Mouse (Mus musculus) cerebellum, adult 18-20 months (tissue): ENCODE measurements at regions not wholly inside any gene's neighbourhood (a gene's known extent, or its start where the extent isn't known, plus 50 kb on each side); places are given as distances from the start of the nearest gene placed in this dataset.
A peak's percentile ranks its signal among the peaks of the same experiment; 100 is the strongest.

Source experiments
- DNase-seq, 2 experiments: peaks; one replicate each; pipeline ENCODE4 v3.0.0; 2021

GRCm38 (mm10) chr13:116003733-116004132 is 305.8 kb downstream of the Isl1 start:
- no peak for DNase-seq

- DNase-seq = peak; percentile 3 to 4
These were observed 307.0 kb downstream of the Isl1 start for GRCm38 (mm10) chr13:116002391-116002899.

- DNase-seq = no peak
These were observed 318.9 kb downstream of the Isl1 start for GRCm38 (mm10) chr13:115990591-115990990.

DNA sequence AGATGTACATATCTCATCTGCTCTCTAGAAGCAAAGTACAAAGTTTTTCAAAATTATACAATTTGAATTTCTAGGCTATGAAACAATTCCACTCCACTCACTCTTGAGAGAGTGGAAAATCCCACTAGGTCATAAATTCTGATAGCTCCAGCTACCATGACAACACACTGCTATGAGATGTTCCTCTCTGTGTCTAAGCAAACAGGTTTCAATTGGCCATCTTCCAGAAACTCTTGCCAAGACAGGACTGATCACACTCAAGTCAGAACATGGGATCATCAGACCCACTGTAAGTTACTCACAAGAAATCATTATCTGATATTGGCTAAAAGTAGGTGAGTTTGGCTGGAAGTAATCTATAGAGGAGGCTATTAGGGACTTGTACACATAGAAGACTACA is 320.4 kb downstream of the Isl1 start:
- no peak for DNase-seq

DNA sequence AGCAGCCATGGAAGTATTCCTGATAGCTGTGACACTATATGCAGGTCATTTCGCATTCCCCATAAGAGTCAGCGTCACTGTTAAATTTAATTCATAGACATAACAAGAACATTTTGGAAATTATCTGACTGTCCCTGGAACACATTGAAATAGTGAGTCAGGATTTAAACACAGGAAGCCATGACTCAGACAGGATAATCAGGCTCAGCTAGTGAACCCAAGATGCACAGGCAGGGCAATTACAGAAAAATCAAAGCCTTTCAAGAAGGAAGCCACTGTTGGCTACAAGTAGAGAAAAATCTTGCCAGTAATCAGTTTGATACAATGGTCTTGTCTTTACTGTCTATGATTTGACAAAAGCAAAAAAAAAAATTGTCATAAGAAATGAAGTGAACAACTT is 323.2 kb downstream of the Isl1 start:
- no peak for DNase-seq

DNA sequence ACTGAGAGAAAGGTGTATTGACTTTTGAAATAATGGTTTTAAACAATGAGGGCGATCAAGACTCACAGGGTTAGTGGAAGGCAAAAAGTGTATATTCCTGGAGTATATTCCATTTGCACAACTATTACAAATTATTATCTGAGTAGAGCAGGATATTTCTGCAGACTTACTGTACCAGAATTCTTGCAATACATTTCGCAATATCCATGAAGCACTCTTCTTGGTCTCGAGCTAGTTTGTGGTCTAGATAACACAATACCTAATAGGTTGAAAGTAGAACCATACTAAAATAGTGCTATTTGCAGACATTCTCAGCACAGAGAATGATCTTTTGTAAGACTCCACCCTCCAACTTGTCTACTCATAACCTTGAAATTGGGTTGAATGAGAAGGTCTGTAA is 323.8 kb downstream of the Isl1 start:
- DNase-seq = no peak

- DNase-seq = no peak
These were observed 331.6 kb downstream of the Isl1 start for GRCm38 (mm10) chr13:115977890-115978203.

DNA sequence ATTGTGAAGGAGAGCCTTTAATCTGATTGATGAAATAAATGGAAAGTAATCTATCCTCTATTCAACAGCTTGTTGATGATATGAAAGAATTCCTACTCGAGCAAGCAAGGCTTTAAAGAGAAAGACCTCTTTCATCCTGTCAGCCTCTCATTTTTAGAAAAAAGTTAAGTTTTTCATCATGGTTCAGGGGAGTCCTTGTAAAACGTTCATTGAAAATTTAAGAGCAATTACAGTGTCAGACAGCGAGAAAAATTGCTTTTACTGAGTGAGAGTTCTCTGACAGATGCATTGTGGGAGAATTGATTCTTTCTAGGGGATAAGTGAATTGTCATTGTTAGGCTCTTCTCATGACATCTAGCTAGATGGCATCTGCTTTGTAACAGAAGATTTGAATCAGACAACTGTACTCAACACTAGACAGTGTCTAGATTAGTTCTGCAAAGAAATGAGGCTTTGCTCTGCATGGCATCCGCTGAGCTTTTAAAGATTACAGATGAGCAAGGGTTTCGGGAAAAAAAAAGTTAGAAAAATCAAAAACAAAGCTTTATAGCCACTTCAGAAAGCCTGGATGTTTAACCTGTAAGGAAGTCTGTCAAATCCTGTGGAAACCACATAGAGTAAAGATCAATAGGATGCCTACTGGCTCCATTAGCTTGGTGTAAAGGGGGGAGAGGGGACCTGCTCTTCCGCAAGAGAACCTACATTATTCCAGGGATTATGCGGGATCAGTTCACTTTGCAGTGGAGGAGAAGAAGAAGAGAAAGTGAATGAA is 332.2 kb downstream of the Isl1 start:
- DNase-seq = no peak
